Mouse (Mus musculus) CD4-positive, CD25-positive, alpha-beta regulatory T cell, adult 2 months (primary cell): ENCODE measurements around the gene Eid3.

Source experiments
- DNase-seq: peaks from one replicate; pipeline ENCODE4 v3.0.0-alpha.2; 2012; ENCODE audit warnings: low read depth, low spot score

Eid3 gene

DNA sequence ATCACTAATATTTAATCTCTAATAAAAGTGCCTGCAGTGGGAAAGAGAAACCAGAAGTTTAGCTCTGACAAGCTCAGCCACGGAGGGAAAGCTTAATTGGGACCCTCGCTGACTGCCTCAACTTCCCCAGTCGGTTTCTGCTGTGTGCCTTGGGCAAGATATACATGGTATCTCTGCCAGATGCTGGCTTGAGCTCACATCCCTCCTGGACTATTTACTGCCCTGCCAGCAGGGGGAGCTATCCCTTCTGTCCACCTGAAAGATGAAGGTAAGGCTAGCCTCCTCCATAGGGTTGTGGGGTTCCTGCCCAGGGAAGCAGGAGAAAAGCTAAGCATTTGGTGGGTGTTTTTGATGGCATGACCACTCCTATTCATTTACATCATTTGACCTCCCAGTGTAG, 43.8 kb downstream of the Eid3 start:
- peak; percentile 65 for DNase-seq

DNA sequence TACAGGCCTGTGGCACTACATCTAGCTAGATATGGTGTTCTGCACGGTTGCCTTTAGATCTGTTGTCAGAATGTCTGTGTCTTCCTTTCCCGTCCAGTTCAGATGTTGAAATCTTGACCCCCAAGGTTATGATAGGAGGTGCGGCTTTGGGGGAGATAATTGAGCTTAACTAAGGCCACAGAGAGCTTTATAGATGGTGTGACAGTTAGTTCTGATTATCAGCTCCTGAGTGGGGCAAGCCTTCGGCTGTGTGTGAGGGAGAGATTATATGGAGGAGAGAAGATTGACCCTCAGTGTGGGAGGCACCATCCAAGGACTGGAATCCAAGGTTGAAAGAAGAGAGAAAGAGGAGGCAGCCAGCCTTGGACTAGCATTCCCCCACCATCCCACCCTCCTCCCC, 46.8 kb downstream of the Eid3 start:
- no peak for DNase-seq

DNA sequence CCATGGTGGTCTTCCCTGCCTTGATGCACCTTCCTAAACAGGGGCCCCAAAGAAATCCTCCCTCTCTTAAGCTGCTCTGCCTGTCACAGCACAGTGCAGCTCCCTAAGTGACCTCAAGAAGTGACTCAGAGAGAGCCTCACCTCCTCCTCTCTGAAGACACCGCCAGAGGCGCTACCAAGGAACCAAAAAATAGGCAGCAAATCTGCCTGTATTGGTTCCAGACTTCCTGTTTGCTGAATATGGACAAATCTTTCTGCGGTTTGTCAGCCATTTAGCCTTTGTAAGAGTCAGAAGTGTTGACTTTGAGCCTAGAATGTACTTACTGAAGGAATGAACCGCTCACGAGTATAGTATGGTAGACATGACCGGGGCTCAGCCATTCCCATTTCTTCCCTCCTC, 47.3 kb downstream of the Eid3 start:
- DNase-seq: no peak
